In genomic region chr10:94147391-94147755, GRCm38 (mm10) we compare ENCODE assay signal across 7 mouse cellular contexts. TPM values are rescaled to one million over a fixed set of nuclear protein-coding genes. Genes with fewer than 3 reads are reported as not detected.
DNase-seq lines count a peak whose midpoint lies in the region; ATAC-seq and TF ChIP-seq lines count a peak whose summit lies in the region.

No protein-coding gene starts in this region.

- intact Hi-C loops in left cerebral cortex, postnatal 10 days (cut with DNase I), result no loop called here

- peaks cover 3% of the 10 kb centered on the region; the same call in 1 of the 2 replicates for H3K4me1 ChIP-seq in testis, adult 2 months (ENCODE audit: control insufficient read depth, insufficient read depth, low read length)
- peaks cover 32% of the 10 kb centered on the region for H3K4me1 ChIP-seq in liver, embryonic 12.5 days

- WGBS in liver, embryonic 12.5 days (ENCODE audit: insufficient replicate concordance), result 8% methylated on average over 8 of the region's 8 CpGs

- TF ChIP-seq POLR2A in testis, adult 2 months (IDR thresholded peaks at IDR 0.05; ENCODE audit: control insufficient read depth, low read depth, low read length), result no peak

- H3K9me3 ChIP-seq in liver, embryonic 12.5 days (replicated peaks), result no peaks in the 10 kb centered on the region

- peak overlapping the region; percentile 83 for H3K9ac ChIP-seq in liver, embryonic 12.5 days

- no peaks in the 10 kb centered on the region for H3K27me3 ChIP-seq in testis, adult 2 months (ENCODE audit: control insufficient read depth, insufficient read depth, low read length)
- no peaks in the 10 kb centered on the region for H3K27me3 ChIP-seq in liver, embryonic 12.5 days (replicated peaks)

- H3K27ac ChIP-seq in testis, adult 2 months (ENCODE audit: control insufficient read depth, insufficient read depth, low read depth, low read length), result peak overlapping the region; percentile 92
- H3K27ac ChIP-seq in liver, embryonic 12.5 days, result peak overlapping the region; percentile 85

- ATAC-seq in liver, embryonic 12.5 days, result peak; percentile 43

- no peak for DNase-seq in testis, postnatal 10 days (ENCODE audit: low spot score)
- peak; percentile 46 for DNase-seq in fibroblast of lung, adult 2 months (ENCODE audit: low read depth)
- no peak for DNase-seq in urinary bladder, postnatal 4 days (ENCODE audit: low spot score in 2 of 2)
- DNase-seq in layer of hippocampus, postnatal 25 days (ENCODE audit: extremely low spot score in 1 of 2, low spot score in 1 of 2), result no peak
- no peak for DNase-seq in left cerebral cortex, postnatal 10 days (ENCODE audit: extremely low spot score in 1 of 2, low spot score in 2 of 2)

- H3K36me3 ChIP-seq in testis, adult 2 months (ENCODE audit: control insufficient read depth, insufficient read depth, low read length), result no peaks in the 10 kb centered on the region
- peaks cover under 1% of the 10 kb centered on the region; the same call in 1 of the 2 replicates for H3K36me3 ChIP-seq in liver, embryonic 12.5 days

- H3K4me2 ChIP-seq in liver, embryonic 12.5 days, result peak overlapping the region; percentile 85

- no peak for TF ChIP-seq CTCF in testis, adult 2 months (IDR thresholded peaks at IDR 0.05; ENCODE audit: control insufficient read depth, insufficient read depth, insufficient replicate concordance, low read depth, low read length)

- H3K4me3 ChIP-seq in testis, adult 2 months (ENCODE audit: control insufficient read depth, low read depth, low read length), result peak overlapping the region; percentile 97
- peak overlapping the region; percentile 78 for H3K4me3 ChIP-seq in liver, embryonic 12.5 days

RNA-seq across cellular contexts. Expression of gene Nr2c1, which starts 0.5 kb away (rescaled TPM):
- polyA plus RNA-seq in testis, adult 2 months (2012; rRNA removed), result 10.1 and 11.3 TPM in 2 replicates
- 4.1 and 4.2 TPM in 2 replicates for polyA plus RNA-seq in liver, embryonic 12.5 days (2016; fragmentation: Nextera tagmentation; extraction: Ambion mirVana)
- 1 to 10 TPM; 8.3 to 9.1 TPM for total RNA-seq in layer of hippocampus, postnatal 25 days (2021)
- 1 to 10 TPM; 7.8 to 8.1 TPM for total RNA-seq in left cerebral cortex, postnatal 10 days (2021)

RNA-seq across cellular contexts. Expression of gene Ndufa12, which starts 51.1 kb away (rescaled TPM):
- 195 and 218 TPM in 2 replicates for polyA plus RNA-seq in testis, adult 2 months (2012; rRNA removed)
- polyA plus RNA-seq in liver, embryonic 12.5 days (2016; fragmentation: Nextera tagmentation; extraction: Ambion mirVana), result 282 and 291 TPM in 2 replicates
- total RNA-seq in layer of hippocampus, postnatal 25 days (2021), result 100 to 1,000 TPM; 248 to 264 TPM
- 100 to 1,000 TPM; 212 to 228 TPM for total RNA-seq in left cerebral cortex, postnatal 10 days (2021)
